Mouse (Mus musculus) ES-CJ7 (cell line): ENCODE measurements at regions not wholly inside any gene's neighbourhood (a gene's known extent, or its start where the extent isn't known, plus 50 kb on each side); places are given as distances from the start of the nearest gene placed in this dataset.

Experiments used
- DNase-seq: peaks from one replicate; pipeline ENCODE4 v3.0.0; 2011; ENCODE audit warnings: low read depth, low spot score

DNA sequence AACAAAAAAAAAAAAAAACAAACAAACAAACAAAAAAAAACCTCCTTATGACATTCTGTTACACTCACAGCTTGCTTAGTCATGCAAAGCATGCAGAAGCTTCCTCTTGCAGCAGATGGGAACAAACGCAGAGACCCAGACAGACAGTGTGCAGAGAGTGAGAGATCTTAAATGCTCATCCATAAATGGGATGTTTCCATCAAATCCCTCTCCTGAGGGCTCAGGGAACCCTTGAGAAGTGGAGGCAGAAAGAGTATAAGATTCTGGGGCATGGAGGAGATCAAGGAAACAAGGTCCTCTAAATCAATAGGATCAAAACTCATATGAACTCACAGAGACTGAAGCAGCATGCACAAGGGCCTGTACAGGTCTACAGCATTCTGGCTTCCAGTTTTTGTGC, 52.5 kb downstream of the Adm start:
- no peak for DNase-seq

DNA sequence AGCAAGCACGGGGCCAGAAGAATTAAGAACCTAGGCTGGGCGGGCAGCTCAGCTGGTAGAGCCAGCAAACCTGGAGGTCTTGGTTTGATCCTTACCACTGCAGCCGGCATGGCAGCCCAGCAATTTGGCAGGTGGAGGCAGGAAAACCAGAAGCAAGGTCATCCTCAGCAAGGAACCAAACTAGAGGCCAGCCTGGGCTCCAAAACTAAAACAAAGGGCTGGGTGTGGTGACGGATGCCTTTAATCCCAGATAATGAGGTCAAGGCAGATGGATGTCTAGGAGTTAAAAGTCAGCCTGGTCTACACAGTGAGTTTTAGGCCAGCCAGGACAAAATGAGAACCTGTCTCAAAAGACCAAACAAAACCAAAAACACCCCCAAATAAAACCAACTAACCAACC, 55.5 kb downstream of the Adm start:
- peak; percentile 62 for DNase-seq

DNA sequence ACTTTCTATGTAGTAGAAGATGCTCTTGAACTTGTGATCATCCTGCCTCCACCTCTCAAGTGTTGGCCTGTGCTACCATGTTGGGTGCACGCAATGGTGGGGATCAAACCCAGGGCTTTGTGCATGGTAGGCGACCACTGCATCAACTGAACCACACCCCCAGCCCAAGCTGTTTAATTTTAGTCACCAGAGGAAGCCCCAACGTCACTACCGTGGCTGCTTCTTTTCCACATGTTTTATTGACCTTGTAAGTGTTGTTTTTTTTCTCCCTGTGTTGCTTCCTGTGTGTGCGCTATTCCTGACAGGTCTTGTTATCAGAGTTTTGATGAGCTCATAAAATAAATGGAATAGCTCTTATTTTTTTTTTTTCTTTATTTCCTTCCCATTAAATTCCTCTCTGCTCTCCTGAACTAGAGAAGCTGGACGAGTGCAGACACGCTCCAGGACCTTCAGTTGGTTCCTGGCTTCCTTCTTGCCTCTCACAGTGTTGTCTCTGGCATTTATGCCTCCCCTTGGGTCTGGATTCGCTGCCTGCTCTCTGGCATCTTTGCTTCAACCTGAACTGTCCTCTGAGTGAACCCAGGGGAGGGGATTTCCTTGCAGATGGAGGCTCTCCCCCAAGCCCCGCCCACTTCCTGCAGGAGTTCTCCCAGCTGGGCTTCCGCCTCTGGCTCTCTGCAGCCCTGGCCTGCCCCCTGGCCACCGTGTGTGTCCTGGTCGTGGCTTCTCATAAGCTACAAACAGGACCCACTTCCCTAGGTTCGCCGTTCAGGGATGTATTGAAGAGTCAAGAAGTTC, 61.6 kb downstream of the Adm start:
- DNase-seq = peak; percentile 75

DNA sequence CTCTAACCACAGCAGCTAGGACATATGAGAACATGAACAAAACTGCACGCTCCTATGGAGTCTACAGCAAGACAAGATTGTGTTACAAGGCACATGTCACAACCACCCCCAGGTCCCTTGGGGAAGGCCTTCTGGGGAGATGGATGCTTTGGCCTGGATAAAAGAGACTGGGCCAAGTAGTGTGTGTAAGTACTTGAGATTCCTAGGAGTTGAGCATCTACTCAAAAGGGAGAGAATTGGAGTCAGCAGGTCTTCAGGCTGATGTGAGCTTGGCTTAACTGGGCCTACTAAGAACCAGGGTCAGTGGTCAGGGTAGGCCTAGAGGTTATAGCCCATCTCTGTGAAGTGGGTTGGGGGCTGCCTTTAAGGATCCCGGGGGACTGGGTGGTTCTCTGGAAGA, 62.8 kb downstream of the Adm start:
- DNase-seq = no peak

DNA sequence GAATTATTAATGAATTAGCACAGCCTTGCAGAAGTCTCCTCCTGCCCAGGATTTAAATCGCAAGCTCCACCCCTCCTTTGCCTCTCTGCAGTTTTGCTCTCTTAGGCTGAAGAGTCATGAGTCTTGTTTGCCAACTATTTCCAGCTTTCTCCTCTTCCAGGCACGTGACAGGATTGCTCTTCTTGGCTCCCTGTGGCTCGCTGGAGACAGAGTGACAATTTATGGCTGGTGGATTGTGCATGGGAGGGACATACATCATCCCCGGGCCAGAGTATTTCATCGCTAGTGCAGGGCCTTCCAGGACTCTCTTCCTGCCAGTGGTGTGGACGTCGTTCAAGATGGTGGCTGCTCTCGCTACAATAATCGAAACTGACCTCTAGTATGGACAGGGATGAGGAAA, 63.4 kb downstream of the Adm start:
- no peak for DNase-seq

DNA sequence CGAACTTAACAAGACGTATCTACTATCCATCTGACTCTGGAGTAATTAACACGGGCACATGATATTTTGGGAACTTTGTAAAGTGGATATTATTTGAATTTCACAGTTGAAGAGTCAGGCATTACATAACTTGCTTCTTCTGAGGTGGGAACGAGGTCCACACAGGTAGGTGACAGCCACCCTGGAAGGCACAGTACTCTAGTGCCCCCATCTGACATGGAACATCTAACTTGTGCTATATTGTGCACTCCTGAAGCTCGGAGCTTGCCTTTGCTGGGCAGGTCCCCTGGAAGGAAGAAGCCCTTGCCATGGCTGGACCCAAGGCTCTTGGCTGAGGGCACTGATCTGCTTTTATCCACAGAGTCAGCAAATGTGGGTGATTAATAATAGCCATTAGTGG, 66.8 kb downstream of the Adm start:
- no peak for DNase-seq

DNA sequence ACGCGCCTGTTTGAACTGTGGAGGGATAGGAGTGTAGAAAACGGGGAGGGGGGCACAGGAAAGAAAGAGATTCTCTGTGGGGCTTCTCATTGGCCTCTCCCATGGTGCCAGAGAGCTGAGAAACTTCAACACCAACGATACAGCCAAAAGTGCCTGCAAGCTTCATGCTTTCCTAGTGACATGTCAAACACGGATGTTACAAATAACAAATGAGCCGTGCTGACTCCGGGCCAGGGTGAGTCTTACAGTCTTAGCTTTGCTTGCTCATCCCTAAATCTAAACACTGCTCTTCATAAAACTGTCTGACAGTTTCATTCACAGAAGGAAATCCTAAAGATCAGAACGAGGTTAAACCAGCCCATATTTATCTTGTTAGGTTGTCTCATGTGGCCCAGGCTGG, 68.3 kb downstream of the Adm start:
- DNase-seq = no peak

DNA sequence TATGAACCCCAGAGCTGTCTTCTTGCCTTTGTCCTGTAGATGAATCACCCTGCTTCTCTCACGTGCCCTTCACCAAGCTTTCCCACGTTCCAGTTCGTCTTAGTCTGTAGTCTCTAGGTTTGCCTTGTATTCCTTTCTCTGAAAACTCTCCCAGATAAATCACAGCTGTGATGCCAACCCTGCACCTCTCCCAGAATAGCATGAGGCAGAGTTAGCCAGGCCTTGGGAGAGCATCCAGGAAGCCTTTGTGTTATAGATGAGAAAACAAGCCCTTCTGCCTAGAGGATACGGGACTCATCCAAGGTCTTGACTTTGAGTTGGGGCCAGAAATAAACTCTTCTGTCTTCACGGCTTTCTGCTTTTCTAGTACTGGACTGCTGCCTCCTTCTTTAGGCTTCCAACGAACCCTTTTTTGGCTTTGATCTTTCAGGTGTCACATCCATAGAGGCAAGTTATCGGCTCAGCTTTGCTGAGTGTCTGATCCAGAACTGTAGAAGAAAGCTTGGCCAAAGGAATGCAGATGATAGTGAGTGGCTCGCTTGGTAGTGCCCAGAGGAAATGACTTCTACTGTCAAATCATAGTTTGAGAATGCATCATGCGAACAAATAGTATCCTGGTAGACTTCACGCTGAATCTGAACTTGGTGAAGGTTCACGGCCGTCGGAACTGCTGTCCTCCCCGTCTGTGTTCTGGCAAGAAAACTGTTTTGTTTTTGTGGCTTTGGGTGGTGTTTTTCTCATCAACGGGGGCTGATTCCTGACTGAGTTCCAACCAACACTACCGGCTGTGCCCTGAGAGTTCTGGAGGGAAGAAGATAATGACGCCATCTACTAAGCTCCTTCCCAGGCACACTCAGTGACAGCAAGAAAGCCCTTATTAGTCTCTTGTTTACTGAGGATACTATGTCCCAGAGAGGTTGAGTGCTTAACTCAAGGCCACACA, 69.5 kb upstream of the Ampd3 start:
- DNase-seq = no peak

DNA sequence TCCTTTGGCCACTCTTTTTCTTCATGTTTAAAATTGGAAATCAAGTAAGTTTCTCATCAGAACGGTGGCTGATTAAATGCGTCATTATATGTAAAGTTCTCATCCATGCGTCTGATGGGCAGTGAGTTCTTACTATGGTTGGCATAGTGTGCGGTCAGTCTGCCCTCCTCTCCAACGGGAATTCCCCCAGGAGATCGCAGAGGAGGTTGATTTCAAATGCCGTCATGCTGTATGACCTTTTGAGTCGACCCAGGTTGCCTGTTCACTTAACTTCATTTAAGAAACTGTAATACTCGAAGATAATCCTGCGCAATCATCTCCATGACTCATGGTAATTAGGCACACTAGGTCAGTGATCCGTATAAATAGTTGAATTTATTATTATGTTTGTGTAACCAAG, 68.4 kb upstream of the Ampd3 start:
- DNase-seq = no peak

DNA sequence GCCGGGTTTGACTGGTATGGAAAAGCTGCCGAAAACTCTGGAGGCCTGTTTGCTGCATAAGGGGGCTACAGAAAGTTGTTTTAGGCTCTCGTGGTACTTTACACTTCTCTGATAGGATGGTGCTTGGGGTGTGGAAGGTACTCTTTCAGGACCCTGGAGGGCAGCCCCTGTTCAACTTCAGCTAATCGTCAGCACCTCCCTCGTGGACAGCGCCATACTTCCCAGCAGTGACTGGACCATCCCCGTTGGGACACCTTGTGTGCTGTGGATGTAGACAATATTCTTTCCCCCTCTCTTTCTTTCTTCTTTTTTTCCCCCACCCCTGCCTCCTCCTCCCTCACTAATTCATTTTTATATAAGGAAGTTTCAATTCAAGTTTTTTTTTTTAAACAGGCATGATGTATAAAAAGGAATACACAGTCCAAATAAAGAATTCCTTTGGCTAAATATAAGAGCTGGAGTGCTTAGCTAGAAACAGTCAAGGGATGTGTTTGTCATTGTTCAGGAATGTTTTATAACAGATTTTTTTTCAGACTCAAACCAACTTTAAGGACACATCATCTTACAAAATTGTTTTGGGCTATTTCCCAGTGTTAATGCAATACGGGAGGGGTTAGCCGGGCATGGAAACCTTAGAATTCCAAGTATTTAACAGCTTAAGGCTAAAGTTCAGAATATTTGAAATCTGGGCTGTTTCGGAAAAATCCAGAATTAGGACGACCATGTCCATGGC, 66.2 kb upstream of the Ampd3 start:
- DNase-seq = peak; percentile 27

DNA sequence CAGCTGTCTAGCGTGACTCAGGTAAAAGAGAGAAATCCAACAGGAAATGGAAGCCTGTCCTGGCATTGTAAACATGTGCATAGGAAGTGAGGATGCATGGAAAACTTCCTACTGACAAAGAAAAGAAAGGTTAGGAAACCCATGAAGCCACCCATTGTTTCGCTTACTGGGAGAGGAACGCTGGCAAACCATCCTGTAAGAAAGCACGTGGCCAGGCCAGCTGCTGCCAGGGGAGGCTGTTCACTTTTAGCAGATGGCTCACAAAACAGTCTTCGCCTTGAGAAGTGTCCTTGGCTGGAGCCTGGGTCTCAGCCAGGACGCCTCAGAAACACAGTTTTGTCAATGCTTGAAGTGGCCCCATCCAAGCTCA, 65.6 kb upstream of the Ampd3 start:
- no peak for DNase-seq

DNA sequence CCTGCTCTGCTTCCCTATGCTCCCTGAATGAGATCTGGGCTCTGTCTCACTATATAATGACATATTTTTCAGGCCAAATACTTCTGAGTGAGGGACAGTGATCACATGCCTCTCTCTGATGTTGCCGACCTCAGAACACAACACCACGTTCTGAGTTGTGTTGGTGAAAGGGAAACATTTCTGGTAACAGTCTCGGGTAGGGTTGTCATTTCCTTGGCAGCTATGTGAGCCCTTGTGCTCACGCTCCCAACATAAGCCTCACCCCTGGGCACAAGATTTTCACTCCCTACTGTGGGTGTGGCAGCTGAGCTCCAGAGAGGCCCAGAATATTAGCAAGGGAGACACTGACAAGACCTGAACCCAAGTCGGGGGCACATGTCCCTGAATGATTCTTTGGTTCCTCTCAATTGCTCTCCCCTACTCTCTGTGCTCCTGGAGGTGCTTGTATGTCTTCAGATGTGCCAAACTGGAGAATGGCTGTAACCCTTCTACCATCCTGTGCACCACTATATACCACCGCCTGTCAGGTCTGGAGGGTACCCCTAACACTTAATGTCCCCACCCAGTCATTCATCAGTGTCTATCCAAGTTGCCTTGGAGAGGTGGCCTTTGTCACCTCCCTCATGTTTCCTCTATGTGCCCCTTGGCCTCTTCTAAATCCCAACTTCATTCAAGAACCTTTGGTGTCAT, 62.5 kb upstream of the Ampd3 start:
- DNase-seq = no peak

DNA sequence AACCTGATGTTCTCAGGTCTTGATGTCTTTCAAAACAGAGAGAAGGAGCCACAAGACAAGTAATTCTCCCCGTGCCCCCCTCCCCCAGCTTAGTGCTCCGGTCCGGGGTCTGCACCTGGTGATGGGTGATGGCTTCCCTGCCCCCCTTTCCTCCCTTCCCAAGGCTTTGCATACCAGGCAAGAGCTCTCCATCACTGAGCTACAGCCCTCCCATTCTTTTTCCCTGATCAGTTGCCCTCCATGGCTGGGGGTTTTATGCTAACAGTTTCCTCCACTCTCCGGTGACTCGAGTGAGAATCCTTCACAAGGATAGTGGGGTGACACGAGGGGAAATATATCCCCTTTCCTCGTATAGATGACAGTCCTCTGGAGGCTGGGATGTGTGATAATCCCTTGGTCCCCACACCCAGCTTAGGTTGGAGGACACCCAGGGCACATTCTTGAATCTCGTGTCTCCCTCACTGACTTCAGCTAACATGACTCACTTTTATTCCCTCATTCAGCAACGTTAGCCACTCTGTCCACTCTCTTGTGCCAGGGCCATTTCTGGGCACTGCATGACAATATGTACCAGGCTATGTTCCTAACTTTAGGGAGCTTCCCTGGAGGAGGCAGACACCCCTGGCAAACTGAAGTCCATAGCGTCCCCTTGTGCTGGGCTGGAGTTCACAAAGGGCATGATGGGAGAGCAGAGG, 61.9 kb upstream of the Ampd3 start:
- DNase-seq = no peak

DNA sequence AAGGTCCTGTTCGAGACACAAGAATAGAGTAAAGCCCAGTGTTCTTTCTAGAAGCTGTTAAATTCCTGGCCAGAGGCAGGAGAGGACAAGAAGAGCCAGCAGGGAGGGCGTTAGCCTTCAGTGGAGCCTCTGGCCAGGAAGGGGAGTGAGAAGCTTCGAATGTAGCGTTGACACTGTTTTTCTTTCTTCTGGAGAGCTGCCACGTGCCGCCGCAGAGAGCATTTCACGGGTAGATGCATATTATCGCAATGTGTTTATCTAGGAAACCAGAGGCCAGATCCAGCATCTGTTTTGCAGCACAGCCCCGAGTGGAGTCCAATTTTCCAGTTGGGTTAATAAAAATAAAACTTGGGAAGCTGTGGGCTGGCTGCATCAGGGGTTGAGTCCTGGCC, 61.3 kb upstream of the Ampd3 start:
- no peak for DNase-seq

DNA sequence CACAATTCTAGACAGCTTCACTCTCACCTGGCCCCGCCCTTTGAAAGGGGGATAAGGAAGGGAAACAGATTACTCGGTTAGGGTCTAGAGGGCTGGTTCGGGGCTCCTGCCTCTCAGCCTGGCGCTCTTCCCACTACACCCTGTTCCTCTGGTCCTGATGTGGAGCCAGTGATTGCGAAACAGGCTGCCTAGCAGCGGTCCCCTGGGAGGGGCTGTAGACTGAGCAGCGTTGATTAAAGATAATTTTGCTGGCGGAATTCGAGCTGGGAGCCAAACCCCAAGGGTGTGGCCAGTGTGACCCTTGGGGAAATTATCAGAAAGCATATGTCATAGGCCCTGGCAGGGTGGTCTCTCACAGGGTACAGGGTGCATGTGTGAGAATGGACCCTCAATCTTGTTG, 59.9 kb upstream of the Ampd3 start:
- DNase-seq = no peak

DNA sequence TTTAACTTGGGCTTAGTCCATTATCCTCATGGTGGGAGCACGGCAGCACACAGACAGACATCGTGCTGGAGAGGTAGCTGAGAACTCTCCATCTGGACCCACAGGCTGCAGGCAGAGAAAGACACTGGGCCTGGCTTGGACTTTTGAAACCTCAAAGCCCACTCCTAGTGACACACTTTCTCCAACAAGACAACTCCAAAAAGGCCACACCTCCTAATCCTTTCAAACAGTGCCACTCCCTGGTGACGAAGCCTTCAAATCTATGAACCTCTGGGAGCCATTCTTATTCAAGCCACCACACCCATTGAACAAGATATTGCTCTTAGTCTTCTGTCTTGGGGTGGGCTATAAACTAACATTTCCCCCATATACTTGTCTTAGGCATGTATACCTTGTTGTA, 59.2 kb upstream of the Ampd3 start:
- no peak for DNase-seq

DNA sequence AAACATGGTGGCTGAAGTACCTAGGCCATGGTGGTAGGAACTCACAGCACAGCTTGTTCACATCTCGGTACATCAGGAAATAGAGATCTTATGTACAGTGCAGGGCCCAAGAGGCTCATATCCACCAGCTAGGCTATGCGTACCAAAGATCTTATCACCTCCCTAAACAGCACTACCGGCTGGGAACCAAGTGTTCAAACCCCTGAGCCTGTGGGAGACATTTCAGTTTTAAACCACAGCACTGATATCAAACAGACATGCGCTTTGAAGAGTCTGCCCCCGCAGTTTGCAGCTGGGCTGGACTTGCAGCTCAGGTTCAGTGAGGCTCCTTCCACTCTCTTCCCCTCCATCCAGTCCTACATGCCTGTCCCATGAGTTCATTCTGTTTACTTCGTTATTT, 58.4 kb upstream of the Ampd3 start:
- DNase-seq = no peak

DNA sequence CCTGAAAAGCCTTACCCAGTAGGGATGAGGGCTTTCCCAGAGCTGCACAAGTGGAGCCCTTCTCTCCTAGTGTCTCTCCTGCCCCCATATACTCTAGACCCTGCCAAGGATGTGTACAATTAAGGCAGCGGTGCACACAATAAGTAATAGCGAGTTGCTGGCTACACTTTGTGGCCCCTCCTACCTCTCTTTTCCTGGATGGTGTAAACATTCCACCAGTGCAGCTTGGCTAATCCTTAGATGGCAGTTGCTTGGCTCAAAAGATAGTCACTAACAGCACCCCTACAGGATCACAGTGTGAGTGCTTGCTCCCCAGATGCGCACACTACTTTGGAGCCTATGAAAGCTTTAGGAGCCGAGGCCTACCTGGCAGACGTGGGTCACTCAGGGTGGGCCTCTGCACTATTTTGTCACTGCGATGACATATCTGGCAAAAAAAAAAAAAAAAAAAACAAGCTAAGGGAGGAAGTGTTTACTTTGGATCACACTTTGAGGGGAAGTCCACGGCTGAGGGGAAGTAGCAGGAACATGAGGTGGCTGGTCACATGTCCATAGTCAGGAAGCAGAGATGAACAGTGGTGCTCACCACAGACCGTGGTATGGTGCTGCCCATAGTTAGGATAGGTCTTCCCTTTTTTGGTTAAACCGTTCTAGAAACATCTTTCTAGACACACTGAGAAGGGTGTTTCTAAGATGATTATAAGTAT, 57.6 kb upstream of the Ampd3 start:
- no peak for DNase-seq

DNA sequence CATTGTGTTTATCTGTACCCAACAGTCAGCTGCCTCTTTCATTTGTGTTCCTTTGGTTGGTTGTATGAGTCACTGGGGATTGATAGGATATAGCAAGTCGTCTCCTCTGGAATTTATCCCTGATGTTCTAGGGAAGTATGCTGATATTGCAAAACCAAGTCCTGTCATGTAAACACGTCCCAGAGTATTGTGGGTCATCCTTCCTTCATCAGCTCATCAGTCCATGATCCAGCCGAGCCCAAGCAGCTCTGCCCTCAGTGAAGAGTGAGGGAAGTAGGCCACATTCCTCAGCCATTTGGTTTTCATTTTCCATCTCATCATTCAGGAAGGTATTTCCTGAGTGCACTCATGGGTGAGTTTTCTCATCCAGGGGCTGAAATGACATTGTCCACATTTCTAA, 54.3 kb upstream of the Ampd3 start:
- no peak for DNase-seq

DNA sequence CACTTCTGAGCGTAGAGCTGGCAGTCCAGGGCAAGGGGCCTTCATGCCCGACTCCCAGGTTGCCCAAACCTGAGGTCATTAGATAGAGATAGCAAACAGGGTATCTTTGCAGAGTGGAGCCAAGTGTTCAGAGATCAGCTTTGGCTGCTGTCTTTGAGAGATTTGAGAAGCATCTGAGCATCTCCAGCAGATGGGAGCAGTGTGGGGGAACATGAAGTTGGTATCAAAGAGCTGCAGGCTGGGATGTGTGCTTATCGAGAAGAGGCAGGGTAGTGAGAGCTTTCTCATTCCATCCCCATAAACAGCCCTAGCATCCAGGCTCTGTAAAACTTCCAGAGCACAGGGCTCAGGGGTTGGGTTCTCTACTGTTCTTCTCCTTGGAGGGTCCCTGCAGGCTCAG, 52.9 kb upstream of the Ampd3 start:
- DNase-seq = no peak

DNA sequence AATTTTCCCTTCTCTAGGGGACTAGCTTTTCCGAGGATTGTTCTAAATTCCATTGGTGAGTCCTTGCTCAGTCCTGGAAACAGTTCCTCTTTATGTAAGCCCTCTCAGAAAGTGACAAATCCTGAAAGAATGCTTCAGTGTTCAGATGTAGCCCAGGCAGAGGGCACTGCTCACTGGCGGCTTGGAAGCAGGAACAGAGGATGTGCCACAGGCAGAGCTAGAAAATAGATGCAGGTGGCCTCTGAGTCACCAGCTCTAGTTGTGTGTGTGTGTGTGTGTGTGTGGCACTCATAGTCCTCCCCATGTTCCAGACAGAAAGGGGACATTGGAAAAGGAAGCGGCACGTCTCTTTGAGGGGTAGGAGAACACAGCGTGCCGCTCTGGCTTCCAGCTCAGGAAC, 52.5 kb upstream of the Ampd3 start:
- DNase-seq = no peak
